Mouse (Mus musculus): ENCODE results near the gene Zfp738. TPM values are rescaled to one million over a fixed set of nuclear protein-coding genes. Genes with fewer than 3 reads are reported as not detected.
"Not testable (repeated sequence)": the region's sequence is repeated elsewhere in the genome, so short reads cannot be mapped to it uniquely, and the experiment has no call there.

Gene Zfp738
- total RNA-seq (2015; ENCODE audit: low replicate concordance) (1.3 and 7.2 TPM in 2 replicates), total RNA-seq (2017; ENCODE audit: low replicate concordance) (1.1 and 1.4 TPM in 2 replicates)

DNA sequence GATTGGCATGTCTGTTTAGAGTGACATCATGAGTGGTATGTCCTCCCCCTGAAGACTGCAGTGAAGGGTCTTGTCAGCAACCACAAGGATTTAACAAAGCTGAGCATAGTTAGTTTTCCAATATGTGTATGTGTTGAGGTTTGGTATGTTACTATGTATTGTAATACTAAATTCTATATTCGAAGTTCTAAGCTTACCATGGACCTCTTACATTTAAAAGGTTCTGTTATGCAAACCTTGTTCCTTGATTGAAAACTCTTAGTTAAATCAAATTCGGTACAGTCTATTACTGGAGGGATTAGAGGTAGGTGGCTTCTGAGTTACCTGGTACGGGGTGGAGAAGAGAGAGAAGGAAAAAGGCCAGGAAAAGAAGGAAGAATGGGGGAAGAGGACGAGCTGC, at the start of gene Zfp738:
TSS of gene Zfp738 (minus strand) at position 101 of the 400 bp plus-strand sequence.
- ATAC-seq (replicated peaks; ENCODE audit: low FRiP score, poor library complexity, severe bottlenecking): no peak

DNA sequence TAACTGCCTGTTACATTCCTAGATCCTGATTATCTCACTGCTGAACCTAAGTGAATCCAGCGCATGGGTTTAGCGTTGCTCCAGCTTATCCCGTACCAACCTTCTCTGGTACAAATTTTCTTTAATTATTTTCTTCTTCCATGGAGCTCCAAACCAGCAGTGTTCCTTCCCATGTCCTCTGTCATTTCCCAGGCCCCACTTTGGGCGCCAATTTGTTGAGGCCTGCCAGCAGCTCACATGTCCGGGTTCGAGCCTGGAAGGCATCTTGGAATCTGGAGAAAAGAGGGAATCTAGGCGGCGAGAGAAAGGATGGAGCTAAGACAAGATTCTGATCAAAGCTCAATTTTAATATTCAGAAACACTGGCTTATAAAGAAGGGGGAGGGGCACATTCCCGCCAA, 47.5 kb upstream of the Zfp738 start:
- ATAC-seq (replicated peaks; ENCODE audit: low FRiP score, poor library complexity, severe bottlenecking): not testable (repeated sequence)

- ATAC-seq (replicated peaks; ENCODE audit: low FRiP score, poor library complexity, severe bottlenecking): not testable (repeated sequence)
Measured at GRCm38 (mm10) chr13:67729441-67729840, 42.6 kb upstream of the Zfp738 start.

DNA sequence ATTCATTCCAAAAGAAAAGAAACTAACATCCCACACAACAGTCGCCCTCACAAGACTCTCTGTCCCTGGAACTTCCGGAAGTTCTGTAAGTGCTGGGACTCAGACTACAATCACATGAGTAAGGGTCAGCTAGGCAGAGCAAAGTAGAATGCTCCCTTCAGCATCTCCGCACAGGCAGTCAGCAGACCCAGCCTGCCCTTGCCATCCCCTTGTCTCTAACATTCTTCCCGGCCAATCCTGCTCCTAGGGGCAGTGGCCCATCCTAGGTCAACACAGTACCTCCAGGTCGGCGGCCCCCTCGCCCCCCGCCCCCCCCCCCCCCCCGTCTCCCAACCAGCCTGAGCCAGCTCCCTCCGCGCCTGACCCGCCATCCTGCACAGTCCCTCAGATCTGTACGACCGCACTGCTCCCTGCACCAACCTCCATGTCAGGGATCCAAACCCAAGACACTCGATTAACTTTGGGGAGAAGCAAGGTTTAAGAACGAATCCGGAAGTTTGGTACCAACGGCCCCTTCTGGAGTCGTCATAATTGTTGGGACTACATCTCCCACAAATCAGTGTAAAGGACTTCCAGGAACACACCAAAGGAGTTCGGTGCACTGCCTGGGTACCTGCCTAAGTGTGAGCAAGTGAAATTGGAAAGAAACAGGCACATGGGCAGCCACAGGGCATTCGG, 41.9 kb upstream of the Zfp738 start, which contains the start of gene Zfp65:
TSS of gene Zfp65 (minus strand) at position 533 of the 678 bp plus-strand sequence.
- no peak for ATAC-seq (replicated peaks; ENCODE audit: low FRiP score, poor library complexity, severe bottlenecking)

- no peak for ATAC-seq (replicated peaks; ENCODE audit: low FRiP score, poor library complexity, severe bottlenecking)
Measured at GRCm38 (mm10) chr13:67728106-67728505, 41.2 kb upstream of the Zfp738 start.

GRCm38 (mm10) chr13:67725331-67725730, 38.5 kb upstream of the Zfp738 start:
- ATAC-seq (replicated peaks; ENCODE audit: low FRiP score, poor library complexity, severe bottlenecking): not testable (repeated sequence)

GRCm38 (mm10) chr13:67723848-67724479, 37.1 kb upstream of the Zfp738 start:
- ATAC-seq (replicated peaks; ENCODE audit: low FRiP score, poor library complexity, severe bottlenecking): peak; percentile 85

DNA sequence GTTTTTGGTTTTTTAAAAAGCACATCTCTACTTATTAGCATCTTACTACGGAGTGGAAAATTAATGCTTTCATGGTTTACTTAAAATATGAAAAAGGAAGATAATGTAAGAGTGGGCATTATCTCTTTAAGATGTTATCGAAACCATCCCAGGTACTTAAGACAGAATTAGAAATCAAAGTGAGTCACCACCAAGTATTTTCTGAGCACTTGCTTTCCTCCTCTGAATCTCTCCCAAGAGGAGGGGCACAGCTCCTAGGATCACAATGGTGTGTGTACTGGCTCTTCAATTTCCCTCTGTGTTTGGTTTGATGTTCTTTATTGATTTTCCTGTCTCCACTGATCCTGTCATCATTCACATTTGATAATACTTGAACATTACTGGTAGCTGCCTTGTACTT, 3.0 kb downstream of the Zfp738 start:
- not testable (repeated sequence) for ATAC-seq (replicated peaks; ENCODE audit: low FRiP score, poor library complexity, severe bottlenecking)

- ATAC-seq (replicated peaks; ENCODE audit: low FRiP score, poor library complexity, severe bottlenecking): peak; percentile 80
Measured at GRCm38 (mm10) chr13:67682959-67683735, 3.7 kb downstream of the Zfp738 start.

GRCm38 (mm10) chr13:67674902-67675301, 12.0 kb downstream of the Zfp738 start:
- ATAC-seq (replicated peaks; ENCODE audit: low FRiP score, poor library complexity, severe bottlenecking): no peak

DNA sequence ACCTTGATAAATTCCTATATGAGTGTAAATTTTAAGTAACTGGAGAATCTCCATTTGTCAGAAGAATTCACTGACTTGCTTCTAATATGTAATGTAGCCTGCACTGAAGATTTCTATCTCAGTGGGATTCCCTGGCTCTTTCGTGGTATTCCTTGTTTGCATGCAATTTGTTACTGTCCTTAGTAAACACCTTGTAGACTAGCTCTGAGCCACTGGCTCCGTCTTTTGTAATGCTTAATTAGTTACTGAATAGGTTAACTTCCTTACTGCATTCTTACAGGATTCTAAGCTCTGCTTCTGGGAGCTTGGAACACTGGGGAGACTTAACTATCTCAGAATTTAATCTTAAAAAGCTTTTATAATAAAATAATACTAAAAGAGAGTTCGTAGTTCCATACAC, 34.4 kb downstream of the Zfp738 start:
- no peak for ATAC-seq (replicated peaks; ENCODE audit: low FRiP score, poor library complexity, severe bottlenecking)

DNA sequence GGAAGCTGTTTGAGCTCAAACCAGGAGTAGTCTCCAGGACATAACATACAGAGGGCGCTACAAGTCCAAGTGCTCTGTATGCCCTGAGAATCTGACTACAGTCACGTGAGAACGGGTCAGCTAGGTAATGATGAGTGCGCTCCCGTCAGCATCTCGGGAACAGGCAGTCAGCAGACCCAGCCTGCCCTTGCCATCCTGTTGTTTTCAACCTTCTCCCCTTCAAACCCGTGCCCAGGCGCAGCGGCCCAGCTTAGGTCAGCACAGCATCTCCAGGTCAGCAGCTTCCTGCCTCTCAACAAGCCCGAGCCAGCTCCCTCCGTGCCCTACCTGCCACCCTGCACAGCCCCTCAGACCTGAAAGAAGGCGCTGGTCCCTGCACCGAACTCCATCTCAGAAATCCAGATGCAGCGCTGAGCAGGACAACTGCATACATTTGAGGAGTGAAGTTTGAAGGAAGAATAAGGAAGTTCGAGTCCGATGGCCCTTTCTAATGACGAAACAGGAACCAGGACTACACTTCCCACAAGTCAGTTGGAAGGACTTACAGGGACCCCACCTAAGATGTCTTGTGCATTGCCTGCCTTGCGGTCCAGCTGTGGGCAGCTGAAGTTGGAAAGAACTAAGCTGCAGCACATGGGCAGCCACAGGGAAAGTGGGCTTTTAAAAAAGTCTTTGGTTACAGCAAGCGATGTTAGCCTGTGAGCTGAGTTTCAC, 49.4 kb downstream of the Zfp738 start, which contains the start of the genes Gm49345 and Zfp729a:
TSS of gene Gm49345 (minus strand) at position 476 of the 714 bp plus-strand sequence.
TSS of gene Zfp729a (minus strand) at position 498 of the 714 bp plus-strand sequence.
- ATAC-seq (replicated peaks; ENCODE audit: low FRiP score, poor library complexity, severe bottlenecking): peak; percentile 86

DNA sequence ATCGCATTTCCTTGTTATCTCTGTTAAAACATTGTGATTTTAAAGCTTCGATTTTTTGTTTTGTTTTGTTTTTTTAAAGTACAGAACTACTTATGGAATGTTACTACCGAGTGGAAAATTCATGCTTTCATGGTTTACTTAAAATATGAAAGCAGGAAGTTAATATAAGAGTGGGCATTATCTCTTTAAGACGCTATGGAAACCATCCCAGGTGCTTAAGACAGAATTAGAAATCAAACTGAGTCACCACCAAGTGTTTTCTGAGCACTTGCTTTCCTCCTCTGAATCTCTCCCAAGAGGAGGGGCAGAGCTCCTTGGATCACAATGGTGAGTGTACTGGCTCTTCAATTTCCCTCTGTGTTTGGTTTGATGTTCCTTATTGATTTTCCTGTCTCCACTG, 76.8 kb downstream of the Zfp738 start:
- ATAC-seq (replicated peaks; ENCODE audit: low FRiP score, poor library complexity, severe bottlenecking): no peak

GRCm38 (mm10) chr13:67609066-67609876, 77.6 kb downstream of the Zfp738 start, which contains the start of gene Zfp729b:
Gene Zfp729b, minus strand, starts transcription at chr13:67609707.
- peak; percentile 71 for ATAC-seq (replicated peaks; ENCODE audit: low FRiP score, poor library complexity, severe bottlenecking)

Other genes starting within 250 kb of the Zfp738 start
- gene Zfp874a, start 235.4 kb downstream of the Zfp738 start, total RNA-seq (2015; ENCODE audit: low replicate concordance): 0.84 and 7.2 TPM in 2 replicates
- 3.4 and 4.9 TPM in 2 replicates for gene Zfp874a, start 235.4 kb downstream of the Zfp738 start, total RNA-seq (2017; ENCODE audit: low replicate concordance)
- gene Zfp874b, start 202.8 kb downstream of the Zfp738 start, total RNA-seq (2015; ENCODE audit: low replicate concordance): 2.9 and 7.1 TPM in 2 replicates
- 4.6 and 5.7 TPM in 2 replicates for gene Zfp874b, start 202.8 kb downstream of the Zfp738 start, total RNA-seq (2017; ENCODE audit: low replicate concordance)
- 3.2 and 5.0 TPM in 2 replicates for gene Zfp58, start 186.5 kb downstream of the Zfp738 start, total RNA-seq (2015; ENCODE audit: low replicate concordance)
- gene Zfp58, start 186.5 kb downstream of the Zfp738 start, total RNA-seq (2017; ENCODE audit: low replicate concordance): 1.8 TPM in 1 of 2 replicates, not detected in the other
- gene Gm26965, start 160.9 kb downstream of the Zfp738 start, total RNA-seq (2015; ENCODE audit: low replicate concordance): not detected in 2 replicates
- not detected in 2 replicates for gene Gm26965, start 160.9 kb downstream of the Zfp738 start, total RNA-seq (2017; ENCODE audit: low replicate concordance)
- 5.0 and 11.3 TPM in 2 replicates for gene Zfp87, start 160.9 kb downstream of the Zfp738 start, total RNA-seq (2015; ENCODE audit: low replicate concordance)
- 2.0 and 6.7 TPM in 2 replicates for gene Zfp87, start 160.9 kb downstream of the Zfp738 start, total RNA-seq (2017; ENCODE audit: low replicate concordance)
- gene Zfp748, start 133.2 kb downstream of the Zfp738 start, total RNA-seq (2015; ENCODE audit: low replicate concordance): 5.8 and 9.2 TPM in 2 replicates
- 4.2 and 7.1 TPM in 2 replicates for gene Zfp748, start 133.2 kb downstream of the Zfp738 start, total RNA-seq (2017; ENCODE audit: low replicate concordance)
- 4.2 and 6.5 TPM in 2 replicates for gene Zfp729b, start 77.4 kb downstream of the Zfp738 start, total RNA-seq (2015; ENCODE audit: low replicate concordance)
- gene Zfp729b, start 77.4 kb downstream of the Zfp738 start, total RNA-seq (2017; ENCODE audit: low replicate concordance): 3.0 and 5.1 TPM in 2 replicates
- gene Gm49345, start 49.3 kb downstream of the Zfp738 start, total RNA-seq (2015; ENCODE audit: low replicate concordance): not detected in 2 replicates
- gene Gm49345, start 49.3 kb downstream of the Zfp738 start, total RNA-seq (2017; ENCODE audit: low replicate concordance): 0.13 TPM in 1 of 2 replicates, not detected in the other
- 1.3 and 4.3 TPM in 2 replicates for gene Zfp729a, start 49.3 kb downstream of the Zfp738 start, total RNA-seq (2015; ENCODE audit: low replicate concordance)
- 1.2 and 6.0 TPM in 2 replicates for gene Zfp729a, start 49.3 kb downstream of the Zfp738 start, total RNA-seq (2017; ENCODE audit: low replicate concordance)
- gene Zfp65, start 42.1 kb upstream of the Zfp738 start, total RNA-seq (2015; ENCODE audit: low replicate concordance): 0.42 and 4.7 TPM in 2 replicates
- gene Zfp65, start 42.1 kb upstream of the Zfp738 start, total RNA-seq (2017; ENCODE audit: low replicate concordance): 0.39 and 1.6 TPM in 2 replicates
- 4.2 and 4.3 TPM in 2 replicates for gene Zfp85, start 68.2 kb upstream of the Zfp738 start, total RNA-seq (2015; ENCODE audit: low replicate concordance)
- 0.23 TPM in 1 of 2 replicates, not detected in the other for gene Zfp85, start 68.2 kb upstream of the Zfp738 start, total RNA-seq (2017; ENCODE audit: low replicate concordance)
- gene Zfp493, start 92.6 kb upstream of the Zfp738 start, total RNA-seq (2015; ENCODE audit: low replicate concordance): not detected in 2 replicates
- gene Zfp493, start 92.6 kb upstream of the Zfp738 start, total RNA-seq (2017; ENCODE audit: low replicate concordance): 0.39 and 0.76 TPM in 2 replicates
- 1.8 and 11.3 TPM in 2 replicates for gene Zfp273, start 126.7 kb upstream of the Zfp738 start, total RNA-seq (2015; ENCODE audit: low replicate concordance)
- 2.2 TPM in 1 of 2 replicates, not detected in the other for gene Zfp273, start 126.7 kb upstream of the Zfp738 start, total RNA-seq (2017; ENCODE audit: low replicate concordance)
- gene Gm10037, start 144.0 kb upstream of the Zfp738 start, total RNA-seq (2015; ENCODE audit: low replicate concordance): not detected in 2 replicates
- not detected in 2 replicates for gene Gm10037, start 144.0 kb upstream of the Zfp738 start, total RNA-seq (2017; ENCODE audit: low replicate concordance)
- gene BC048507, start 176.3 kb upstream of the Zfp738 start, total RNA-seq (2015; ENCODE audit: low replicate concordance): not detected in 2 replicates
- not detected in 2 replicates for gene BC048507, start 176.3 kb upstream of the Zfp738 start, total RNA-seq (2017; ENCODE audit: low replicate concordance)

Measured in erythroid progenitor cell, adult 5-6 weeks (primary cell).